ENCODE assay signal across 15 mouse cellular contexts in the genomic region with DNA sequence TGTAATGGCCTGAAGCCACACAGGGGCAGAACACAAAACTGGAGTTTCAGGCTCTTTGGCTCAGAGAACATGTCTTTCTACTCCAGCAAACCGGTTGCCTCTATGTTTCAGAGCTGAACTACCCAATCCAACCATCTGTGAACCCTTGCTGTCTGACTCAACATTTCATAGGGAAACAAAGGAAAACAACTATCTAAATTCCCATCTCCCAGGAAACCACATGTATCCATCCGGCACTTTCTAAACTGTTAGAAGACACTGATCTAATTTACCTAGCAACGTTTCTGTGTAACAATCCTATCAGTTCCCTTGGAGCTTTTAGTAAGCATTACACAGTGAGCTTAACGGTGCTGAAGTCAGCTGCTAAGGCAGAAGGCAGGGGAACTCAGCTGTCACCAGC.
"Had no signal": no experiment of that assay in that cellular context is flagged by ENCODE, and none has a peak within 500 bp of the region (broad histone marks: within the 10 kb centered on the region; RNA-seq: fewer than 3 reads in every experiment).

No protein-coding gene starts in this region.

- H3K27me3 ChIP-seq: kidney, embryonic 15.5 days; limb, embryonic 15.5 days; liver, embryonic 12.5 days; neural tube, embryonic 15.5 days had no signal

- H3K36me3 ChIP-seq: kidney, embryonic 15.5 days; liver, embryonic 12.5 days; midbrain, embryonic 10.5 days; neural tube, embryonic 15.5 days had no signal

- H3K27ac ChIP-seq: kidney, embryonic 15.5 days; limb, embryonic 15.5 days; liver, embryonic 12.5 days; midbrain, embryonic 10.5 days; neural tube, embryonic 15.5 days had no signal

- DNase-seq: kidney, adult 2 months; kidney, postnatal 14 days; left cerebral cortex, postnatal 4 days; lung, embryonic 14.5 days; lung, postnatal 10 days; midbrain, embryonic 14.5 days; thymus, adult 2 months; thymus, postnatal 25 days had no signal

- H3K4me1 ChIP-seq: kidney, embryonic 15.5 days; limb, embryonic 15.5 days; liver, embryonic 12.5 days; midbrain, embryonic 10.5 days; neural tube, embryonic 15.5 days had no signal

- H3K9me3 ChIP-seq: kidney, embryonic 15.5 days; limb, embryonic 15.5 days; liver, embryonic 12.5 days; midbrain, embryonic 10.5 days; neural tube, embryonic 15.5 days had no signal

- ATAC-seq: intestine, embryonic 16.5 days; liver, embryonic 12.5 days had no signal

- H3K4me2 ChIP-seq: kidney, embryonic 15.5 days; limb, embryonic 15.5 days; liver, embryonic 12.5 days; lung, embryonic 14.5 days; neural tube, embryonic 15.5 days had no signal

- H3K4me3 ChIP-seq: kidney, embryonic 15.5 days; limb, embryonic 15.5 days; liver, embryonic 12.5 days; midbrain, embryonic 10.5 days; myocyte; neural tube, embryonic 15.5 days had no signal

- H3K9ac ChIP-seq: kidney, embryonic 15.5 days; limb, embryonic 15.5 days; liver, embryonic 12.5 days; lung, embryonic 14.5 days; neural tube, embryonic 15.5 days had no signal
